Mouse (Mus musculus) layer of hippocampus, adult 9-10 months (tissue): Measurements from ENCODE around the gene Tmem231.

Experiments used
- DNase-seq: peaks from one replicate; pipeline ENCODE4 v3.0.0; 2022; ENCODE audit warnings: low spot score

Gene Tmem231

DNA sequence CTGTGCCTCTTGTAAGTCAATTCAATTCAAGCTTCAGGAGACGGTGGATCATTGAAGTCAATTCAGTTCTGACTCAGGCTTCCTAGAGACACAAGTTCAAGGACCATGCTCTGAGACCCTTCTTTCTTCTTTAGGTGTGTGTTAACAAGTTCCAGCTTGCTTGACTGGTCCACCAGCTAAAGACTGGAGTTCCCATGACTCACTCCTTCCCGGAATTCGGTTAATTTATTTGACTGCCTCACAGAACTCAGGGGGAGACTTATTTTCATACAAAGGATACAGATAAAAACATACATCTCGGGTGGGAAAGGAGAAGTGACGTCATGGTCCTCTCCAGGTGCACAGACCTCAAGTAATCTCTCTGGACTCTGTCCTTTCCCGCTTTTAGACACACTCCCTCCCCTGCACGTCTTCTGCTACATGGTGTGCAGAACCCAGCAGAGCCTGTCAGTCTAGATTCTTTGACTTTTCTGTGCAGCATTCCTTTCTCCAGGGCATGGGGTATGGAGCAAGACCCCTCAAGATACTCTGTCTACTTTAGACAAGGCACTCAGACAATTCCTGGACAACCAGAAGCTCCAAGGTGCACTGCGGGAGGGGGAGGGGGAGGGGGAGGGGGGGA is 28.1 kb downstream of the Tmem231 start:
- no peak for DNase-seq

GRCm38 (mm10) chr8:111902080-111902479 is 31.6 kb downstream of the Tmem231 start:
- no peak for DNase-seq

DNA sequence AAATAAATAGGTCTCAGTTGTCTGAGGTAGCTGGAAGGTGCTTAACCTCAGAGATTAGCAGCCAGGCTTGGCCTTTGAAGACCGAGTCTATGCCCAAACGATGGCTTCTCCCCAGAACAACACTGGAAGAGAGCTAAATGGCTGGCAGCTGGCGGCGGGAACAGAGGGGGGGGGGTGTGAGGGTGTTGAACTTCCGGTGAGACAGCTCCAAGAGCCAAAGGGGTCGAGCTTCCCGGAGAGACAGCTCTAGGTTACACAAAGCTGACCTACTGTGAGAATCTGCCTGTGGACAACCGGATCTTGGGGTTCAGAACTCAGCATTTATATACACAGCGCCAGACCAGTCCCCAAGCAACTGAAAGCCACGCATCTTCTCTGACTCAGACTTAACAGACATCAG is 35.1 kb downstream of the Tmem231 start:
- DNase-seq, result no peak

DNA sequence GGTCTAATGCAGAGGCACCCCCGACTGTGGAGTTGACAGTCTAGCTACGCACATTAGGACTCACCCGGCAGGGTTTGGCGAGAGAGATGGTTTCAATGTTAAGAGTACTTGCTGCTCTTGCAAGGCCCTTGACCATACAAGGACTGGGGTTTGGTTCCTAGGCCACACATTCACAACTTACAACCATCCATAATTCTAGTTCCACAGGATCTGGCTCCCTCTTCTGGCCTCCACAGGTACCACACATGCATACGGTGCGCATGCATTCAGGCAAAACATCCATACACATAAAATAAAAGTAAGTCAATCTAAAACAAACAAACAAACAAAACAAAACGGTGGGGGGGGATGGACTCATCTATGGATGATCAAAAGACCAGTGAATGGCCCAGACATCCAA is 38.7 kb downstream of the Tmem231 start:
- DNase-seq, result no peak

DNA sequence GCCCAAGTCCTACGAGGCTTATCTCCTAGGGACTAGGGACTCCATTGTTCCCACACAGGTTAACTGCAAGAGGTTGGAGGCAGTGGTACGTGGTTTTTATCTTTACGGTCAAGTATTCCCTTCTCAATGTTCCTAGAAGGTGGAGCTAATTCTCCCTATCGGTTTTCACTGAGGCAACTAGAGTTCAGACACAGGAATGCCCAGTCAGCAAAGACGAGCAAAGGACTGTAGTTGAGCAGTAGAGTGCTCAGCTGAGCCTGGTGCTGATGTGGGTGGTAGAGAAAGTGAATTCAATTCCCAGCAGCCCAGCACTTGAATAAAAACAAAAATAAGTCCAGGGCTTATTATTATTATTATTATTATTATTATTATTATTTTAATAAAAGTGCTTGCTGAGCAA is 41.1 kb downstream of the Tmem231 start:
- no peak for DNase-seq

DNA sequence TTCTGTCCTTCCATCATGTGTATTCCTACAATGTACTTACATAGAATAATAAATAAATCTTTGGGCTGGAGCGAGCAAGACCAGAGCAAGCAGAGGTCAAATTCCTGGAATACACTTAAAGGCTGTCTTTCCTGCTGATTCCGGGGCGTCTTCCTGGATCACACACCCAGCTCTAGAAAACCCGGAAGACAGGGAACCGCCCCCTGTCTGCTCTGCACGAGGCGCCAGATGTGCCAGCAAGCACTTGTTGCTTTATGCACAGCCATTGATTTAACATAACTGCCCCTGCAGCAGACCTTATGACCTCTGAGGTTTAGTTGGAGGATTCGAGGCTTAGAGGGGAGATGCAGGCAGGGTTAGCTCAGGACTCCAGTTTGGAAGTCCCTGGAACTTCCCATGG is 41.7 kb downstream of the Tmem231 start:
- DNase-seq, result no peak

GRCm38 (mm10) chr8:111890911-111891303 is 42.8 kb downstream of the Tmem231 start:
- DNase-seq, result no peak

- DNase-seq, result no peak
Measured at GRCm38 (mm10) chr8:111889931-111890910, 43.5 kb downstream of the Tmem231 start.

DNA sequence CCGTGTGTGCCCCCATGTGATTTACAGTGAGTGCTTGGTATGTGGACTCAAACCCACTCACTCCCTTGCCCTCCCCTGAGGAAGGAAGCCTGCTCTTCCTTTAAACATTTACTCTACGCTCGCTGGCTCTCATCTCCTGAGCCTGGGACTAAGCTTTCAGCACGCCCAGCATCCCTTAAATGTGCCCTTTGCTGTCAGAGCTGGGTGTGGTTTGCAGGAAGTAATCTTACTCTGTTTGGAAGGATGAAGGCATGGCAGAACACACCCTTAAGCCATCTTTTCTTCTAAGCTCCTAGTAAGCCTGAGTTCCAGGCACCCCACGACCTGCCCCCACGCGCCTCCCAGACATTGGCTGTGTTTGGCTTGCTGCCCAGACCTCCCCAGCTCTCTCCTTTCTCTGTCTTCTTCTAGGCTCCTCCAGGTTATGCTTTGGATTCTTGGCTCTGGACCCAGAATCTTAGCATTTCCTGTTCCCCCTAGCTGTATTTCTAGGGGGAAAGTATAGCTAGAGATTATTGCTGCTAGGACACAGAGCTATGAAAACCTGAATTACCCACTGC is 45.5 kb downstream of the Tmem231 start:
- no peak for DNase-seq

- DNase-seq, result no peak
Measured at GRCm38 (mm10) chr8:111887479-111887878, 46.2 kb downstream of the Tmem231 start.

DNA sequence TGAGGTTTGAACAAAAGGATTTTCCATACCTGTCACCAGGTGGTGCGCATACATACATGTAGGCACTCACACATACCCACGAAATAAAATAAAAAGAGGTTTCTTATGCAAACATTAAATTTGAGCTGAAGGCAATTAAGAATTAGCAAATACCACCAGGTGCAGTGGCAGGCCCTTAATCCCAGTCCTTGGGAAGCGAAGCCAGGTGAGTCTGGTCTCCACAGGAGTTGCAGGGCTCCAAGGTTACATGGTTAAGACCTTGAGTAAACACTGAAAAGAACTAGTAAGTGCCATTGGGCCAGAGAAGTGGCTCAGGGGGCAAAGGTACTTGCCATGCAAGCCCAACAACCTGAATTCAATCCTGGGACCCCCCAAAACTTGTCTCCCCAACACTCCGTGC is 50.1 kb downstream of the Tmem231 start:
- DNase-seq, result no peak

- DNase-seq, result no peak
Measured at GRCm38 (mm10) chr8:111881591-111881990, 52.1 kb downstream of the Tmem231 start.

DNA sequence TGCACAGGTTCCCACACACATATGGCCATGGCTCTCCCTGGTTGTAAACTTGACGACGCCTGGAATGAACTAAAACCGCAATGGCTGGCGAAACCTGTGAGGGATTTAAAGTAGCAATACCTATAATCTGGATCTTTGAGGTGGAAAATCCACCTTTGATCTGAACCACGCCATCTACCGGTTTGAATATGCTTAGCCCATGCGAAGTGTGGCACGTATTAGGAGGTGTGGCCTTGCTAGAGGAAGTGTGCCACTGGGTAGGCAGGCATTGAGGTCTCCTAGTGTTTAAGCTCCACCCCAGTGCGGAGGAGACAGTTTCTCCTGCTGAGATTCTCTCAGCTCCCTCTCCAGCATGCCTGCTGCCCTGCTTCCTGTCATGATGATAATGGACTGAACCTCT is 56.0 kb downstream of the Tmem231 start:
- DNase-seq, result no peak

DNA sequence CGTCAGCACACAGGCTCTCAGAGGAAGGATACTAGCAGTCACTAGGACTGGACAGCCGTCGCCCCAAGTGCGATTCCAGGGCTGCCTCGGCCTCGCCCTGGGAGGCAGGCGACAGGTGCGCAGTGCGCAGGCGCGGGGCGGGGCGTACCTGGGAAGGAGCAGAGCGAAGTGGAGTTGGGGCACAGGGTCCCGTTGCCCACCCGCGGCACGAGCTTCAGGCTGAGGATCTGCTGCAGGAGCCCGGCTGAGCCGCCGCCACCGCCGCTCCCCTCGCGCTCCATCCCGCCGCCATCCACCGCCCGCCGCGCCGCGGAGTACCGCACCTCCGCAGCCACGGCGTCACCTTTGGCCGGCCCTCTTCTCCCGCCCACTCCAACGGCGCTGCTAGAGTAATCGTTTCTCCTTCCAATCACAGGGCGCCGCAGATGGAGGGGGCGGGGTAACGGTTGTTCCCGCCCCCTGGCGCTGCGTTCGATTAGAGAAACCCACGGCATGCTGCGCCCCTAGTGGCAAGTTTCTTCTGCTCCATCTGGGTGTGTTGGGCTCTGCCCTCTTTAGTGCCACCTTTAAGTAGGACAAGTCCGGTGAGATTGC is 57.2 kb downstream of the Tmem231 start, which contains the start of gene Tmem170:
Tmem170 (minus strand) TSS at position 396 of the 594 bp plus-strand sequence.
- DNase-seq, result peak; percentile 99

GRCm38 (mm10) chr8:111875758-111876157 is 57.9 kb downstream of the Tmem231 start:
- DNase-seq, result no peak

- DNase-seq, result no peak
Measured at GRCm38 (mm10) chr8:111871278-111871677, 62.4 kb downstream of the Tmem231 start.

DNA sequence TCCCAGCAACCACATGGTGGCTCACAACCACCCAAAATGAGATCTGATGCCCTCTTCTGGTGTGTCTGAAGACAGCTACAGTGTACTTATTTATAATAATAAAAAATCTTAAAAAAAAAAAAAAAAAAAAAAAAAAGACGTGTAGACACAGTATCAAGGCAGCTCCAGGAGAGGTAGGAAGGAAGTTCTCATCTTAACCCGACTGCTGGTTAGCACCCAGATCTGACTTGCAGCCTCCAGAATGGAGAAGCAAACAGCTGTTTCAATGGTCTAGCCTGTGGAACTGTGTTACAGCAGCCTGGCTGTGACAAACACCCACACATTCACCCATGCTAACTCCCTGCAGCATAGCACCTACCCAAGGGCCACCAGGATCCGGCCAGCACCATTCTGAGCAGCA is 63.3 kb downstream of the Tmem231 start:
- no peak for DNase-seq

DNA sequence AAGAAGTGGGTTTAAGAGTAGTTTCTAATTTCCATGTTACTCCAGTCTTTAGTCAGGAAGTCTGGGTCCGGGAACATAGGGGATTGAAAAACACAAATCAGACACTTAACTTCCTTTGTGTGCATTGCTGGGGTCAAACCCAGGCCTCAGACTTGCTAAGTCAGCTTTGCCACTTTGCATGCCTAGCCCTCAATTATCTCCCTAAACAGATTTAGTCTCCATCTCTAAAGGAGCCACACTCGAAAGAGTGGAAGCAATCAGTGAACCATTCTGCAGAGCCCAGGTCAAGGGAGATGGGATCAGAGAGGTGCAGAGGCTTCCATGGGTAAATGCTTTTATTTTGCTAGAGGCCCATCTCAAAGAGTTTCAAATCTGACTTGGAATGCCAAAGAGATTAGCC is 65.0 kb downstream of the Tmem231 start:
- DNase-seq, result no peak

- no peak for DNase-seq
Measured at GRCm38 (mm10) chr8:111865857-111866256, 67.8 kb downstream of the Tmem231 start.

DNA sequence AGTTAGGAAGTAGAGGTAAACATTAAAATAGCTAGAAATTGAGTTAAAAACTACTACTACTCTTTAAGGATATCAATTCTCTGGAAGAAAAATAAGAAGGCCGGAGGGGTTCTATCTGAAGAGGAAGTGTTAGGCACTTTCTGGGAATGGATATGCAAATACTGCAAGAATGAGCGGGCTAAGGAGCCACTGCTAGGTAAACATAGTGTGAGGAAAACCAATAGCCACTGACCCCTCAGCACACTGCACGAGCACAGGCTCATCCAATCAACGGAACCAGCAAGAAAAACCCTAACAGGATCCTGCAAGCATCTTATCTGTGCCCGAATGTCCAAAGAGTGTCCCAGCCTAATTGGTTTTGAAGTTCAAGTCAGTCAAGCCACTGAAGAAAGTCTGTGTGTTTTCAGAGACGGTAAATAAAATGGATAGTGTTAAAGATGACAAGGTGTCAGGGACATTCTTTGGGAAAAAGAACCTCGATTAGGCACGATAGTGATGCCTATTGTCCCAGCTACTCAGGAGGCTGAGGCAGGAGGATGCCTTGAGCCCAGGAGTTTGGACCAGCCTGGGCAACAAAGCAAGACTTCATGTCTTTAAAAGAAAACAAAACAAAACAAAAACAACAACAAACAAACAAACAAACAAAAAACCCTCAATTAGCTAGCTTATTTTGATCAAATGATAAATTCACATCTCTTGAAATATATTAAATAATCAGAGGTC is 68.4 kb downstream of the Tmem231 start:
- DNase-seq, result no peak

GRCm38 (mm10) chr8:111864648-111865047 is 69.0 kb downstream of the Tmem231 start:
- no peak for DNase-seq

DNA sequence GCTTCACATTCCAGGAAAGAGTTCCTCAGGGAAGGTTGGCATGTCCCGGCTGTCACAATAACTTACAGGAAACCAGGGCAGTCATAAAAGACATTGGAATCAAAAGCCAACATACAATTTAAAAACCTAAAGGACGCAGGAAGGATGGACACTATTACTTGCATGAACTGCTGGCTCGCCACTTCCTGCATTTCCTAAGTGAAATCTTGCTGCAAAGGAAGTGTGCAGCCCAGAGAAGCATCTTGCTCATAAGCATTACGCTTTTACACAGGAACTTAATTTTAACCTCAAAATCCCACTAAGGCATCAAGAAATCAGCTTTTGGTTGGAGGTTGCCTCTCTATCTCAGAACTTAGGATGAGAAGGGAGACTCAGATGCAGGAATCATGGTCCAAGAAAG is 70.4 kb downstream of the Tmem231 start:
- DNase-seq, result no peak
